Comparison of ENCODE assay signal across 30 mouse cellular contexts in genomic region chr15:17204739-17205138, GRCm38 (mm10).
"Had no signal": no experiment of that assay in that cellular context is flagged by ENCODE, and none has a peak within 500 bp of the region (broad histone marks: within the 10 kb centered on the region; RNA-seq: fewer than 3 reads in every experiment).

No protein-coding gene starts in this region.

- H3K36me3 ChIP-seq: limb, embryonic 10.5 days; limb, embryonic 12.5 days; limb, embryonic 13.5 days; limb, embryonic 15.5 days; liver, embryonic 12.5 days; liver, embryonic 13.5 days; liver, embryonic 15.5 days; lung, embryonic 15.5 days; midbrain, embryonic 10.5 days; midbrain, embryonic 12.5 days; midbrain, embryonic 13.5 days; midbrain, embryonic 15.5 days; neural tube, embryonic 12.5 days had no signal

- H3K9ac ChIP-seq: limb, embryonic 12.5 days; limb, embryonic 13.5 days; limb, embryonic 15.5 days; liver, embryonic 12.5 days; liver, embryonic 13.5 days; liver, embryonic 14.5 days; liver, embryonic 15.5 days; liver, postnatal 0 days; lung, embryonic 14.5 days; lung, embryonic 15.5 days; midbrain, embryonic 12.5 days; midbrain, embryonic 13.5 days; midbrain, embryonic 15.5 days; neural tube, embryonic 12.5 days had no signal

- H3K27me3 ChIP-seq: limb, embryonic 12.5 days; limb, embryonic 13.5 days; limb, embryonic 15.5 days; liver, embryonic 12.5 days; liver, embryonic 13.5 days; liver, embryonic 15.5 days; lung, embryonic 15.5 days; megakaryocyte, embryonic 14.5 days; midbrain, embryonic 12.5 days; midbrain, embryonic 13.5 days; midbrain, embryonic 15.5 days; neural tube, embryonic 12.5 days had no signal

- H3K4me3 ChIP-seq: limb, embryonic 10.5 days; limb, embryonic 12.5 days; limb, embryonic 13.5 days; limb, embryonic 15.5 days; liver, embryonic 12.5 days; liver, embryonic 13.5 days; liver, embryonic 15.5 days; lung, embryonic 15.5 days; megakaryocyte, embryonic 14.5 days; midbrain, embryonic 10.5 days; midbrain, embryonic 12.5 days; midbrain, embryonic 13.5 days; midbrain, embryonic 15.5 days; myocyte; neural tube, embryonic 12.5 days had no signal

- ATAC-seq: liver, embryonic 12.5 days; liver, postnatal 0 days; lung, postnatal 0 days; midbrain, embryonic 13.5 days; midbrain, embryonic 15.5 days; midbrain, embryonic 16.5 days had no signal

- DNase-seq: left cerebral cortex, postnatal 4 days; liver; liver, embryonic 13.5 days; liver, postnatal 0 days; lung, adult 18-20 months; lung, adult 2 months; lung, embryonic 14.5 days; lung, postnatal 10 days; lung, postnatal 14 days; lung, postnatal 36 days; lung, postnatal 4 days; midbrain, embryonic 14.5 days had no signal

- H3K27ac ChIP-seq: limb, embryonic 10.5 days; limb, embryonic 12.5 days; limb, embryonic 13.5 days; limb, embryonic 15.5 days; liver, embryonic 12.5 days; liver, embryonic 13.5 days; liver, embryonic 14.5 days; liver, embryonic 15.5 days; lung, embryonic 15.5 days; macrophage; midbrain, embryonic 10.5 days; midbrain, embryonic 12.5 days; midbrain, embryonic 13.5 days; midbrain, embryonic 15.5 days; neural tube, embryonic 12.5 days had no signal

- H3K9me3 ChIP-seq: limb, embryonic 10.5 days; limb, embryonic 12.5 days; limb, embryonic 13.5 days; limb, embryonic 15.5 days; liver, embryonic 12.5 days; liver, embryonic 13.5 days; liver, embryonic 15.5 days; lung, embryonic 15.5 days; megakaryocyte, embryonic 14.5 days; midbrain, embryonic 10.5 days; midbrain, embryonic 12.5 days; midbrain, embryonic 13.5 days; midbrain, embryonic 15.5 days; neural tube, embryonic 12.5 days had no signal

- H3K4me1 ChIP-seq: limb, embryonic 10.5 days; limb, embryonic 12.5 days; limb, embryonic 13.5 days; limb, embryonic 15.5 days; liver, embryonic 12.5 days; liver, embryonic 13.5 days; liver, embryonic 15.5 days; lung, embryonic 15.5 days; megakaryocyte, embryonic 14.5 days; midbrain, embryonic 10.5 days; midbrain, embryonic 12.5 days; midbrain, embryonic 13.5 days; midbrain, embryonic 15.5 days; neural tube, embryonic 12.5 days had no signal
